Mouse (Mus musculus) B cell, adult 2 months (primary cell): ENCODE data around the gene Chia1.
"Not testable (repeated sequence)": the region's sequence is repeated elsewhere in the genome, so short reads cannot be mapped to it uniquely, and the experiment has no call there.

ENCODE experiments used
- DNase-seq, 2 experiments: peaks; one replicate each; pipeline ENCODE4 v3.0.0; 2022

Gene Chia1

GRCm38 (mm10) chr3:106112929-106113328 lies at the start of gene Chia1:
TSS of gene Chia1 (plus strand) at chr3:106113229.
- DNase-seq, result no peak

DNA sequence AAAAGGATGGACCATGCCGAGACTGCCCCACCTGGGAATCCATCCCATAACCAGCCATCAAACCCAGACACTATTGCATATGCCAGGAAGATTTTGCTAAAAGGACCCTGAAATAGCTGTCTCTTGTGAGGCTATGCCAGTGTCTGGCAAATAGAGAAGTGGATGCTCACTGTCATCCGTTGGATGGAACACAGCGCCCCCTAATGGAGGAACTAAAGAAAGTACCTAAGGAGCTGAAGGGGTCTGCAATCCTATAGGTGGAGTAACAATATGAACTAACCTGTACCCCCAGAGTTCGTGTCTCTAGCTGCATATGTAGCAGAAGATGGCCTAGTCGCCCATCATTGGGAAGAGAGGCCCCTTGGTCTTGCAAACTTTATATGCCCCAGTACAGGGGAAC lies 45.3 kb upstream of the Chia1 start:
- peak; percentile 76 to 77 for DNase-seq

DNA sequence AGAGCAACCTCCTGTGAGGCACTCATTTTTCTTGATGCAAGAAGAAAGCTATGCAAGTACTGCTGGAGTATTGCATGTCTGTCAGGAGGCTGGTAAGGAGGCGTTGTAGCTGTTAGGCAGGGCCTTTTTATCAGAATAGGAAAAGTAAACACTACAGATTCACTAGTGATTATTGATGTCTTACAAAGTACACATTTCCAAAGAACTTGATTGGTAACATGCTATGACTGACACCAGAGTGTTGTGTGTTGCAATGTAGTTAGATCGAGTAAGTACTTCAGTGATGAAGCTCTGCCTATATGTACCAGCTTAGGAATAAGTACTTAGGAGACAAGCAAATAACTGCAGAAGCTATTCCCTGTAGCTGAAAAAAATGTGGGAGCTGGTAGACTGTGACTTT lies 42.0 kb upstream of the Chia1 start:
- DNase-seq, result no peak

GRCm38 (mm10) chr3:106074824-106075223 lies 38.2 kb upstream of the Chia1 start:
- DNase-seq, result no peak

DNA sequence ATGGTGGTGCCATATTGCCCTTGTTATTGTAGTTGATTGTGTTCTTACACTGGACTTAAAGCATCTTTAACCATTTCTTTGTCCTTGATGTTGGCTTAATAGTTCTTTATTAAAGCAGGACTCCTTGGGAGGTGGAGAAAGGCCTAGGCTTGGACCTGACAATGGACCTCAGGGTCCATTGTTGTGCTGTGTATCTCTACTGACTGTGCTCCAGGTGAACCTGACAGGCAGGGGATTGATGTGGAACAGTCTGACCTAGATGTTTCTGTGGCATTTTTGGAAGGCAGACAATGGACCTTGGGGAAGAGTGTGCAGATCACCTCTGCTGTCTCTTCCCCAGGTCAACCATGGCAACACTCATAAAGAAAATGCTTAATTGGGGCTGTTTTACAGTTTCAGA lies 14.0 kb downstream of the Chia1 start:
- DNase-seq, result no peak

DNA sequence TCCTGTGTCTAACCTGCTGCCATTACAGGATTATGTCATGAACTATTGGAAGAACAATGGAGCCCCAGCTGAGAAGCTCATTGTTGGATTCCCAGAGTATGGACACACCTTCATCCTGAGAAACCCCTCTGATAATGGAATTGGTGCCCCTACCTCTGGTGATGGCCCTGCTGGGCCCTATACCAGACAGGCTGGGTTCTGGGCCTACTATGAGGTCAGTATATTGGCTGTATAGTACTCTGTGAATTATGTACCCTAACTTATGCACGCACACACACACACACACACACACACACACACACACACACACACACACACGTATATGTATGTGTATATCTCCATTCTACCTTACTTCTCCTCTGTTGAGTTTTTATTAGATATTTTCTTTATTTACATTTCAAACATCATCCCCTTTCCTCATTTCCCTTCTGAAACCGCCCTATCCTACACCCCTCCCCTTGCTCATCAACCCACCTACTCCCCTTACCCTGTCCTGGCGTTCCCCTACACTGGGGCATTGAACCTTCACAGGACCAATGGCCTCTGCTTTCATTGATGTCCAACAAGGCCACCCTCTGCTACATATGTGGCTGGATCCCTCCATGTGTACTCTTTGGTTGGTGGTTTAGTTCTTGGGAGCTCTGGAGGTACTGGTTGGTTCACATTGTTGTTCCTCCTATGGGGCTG lies 15.9 kb downstream of the Chia1 start:
- no peak for DNase-seq

DNA sequence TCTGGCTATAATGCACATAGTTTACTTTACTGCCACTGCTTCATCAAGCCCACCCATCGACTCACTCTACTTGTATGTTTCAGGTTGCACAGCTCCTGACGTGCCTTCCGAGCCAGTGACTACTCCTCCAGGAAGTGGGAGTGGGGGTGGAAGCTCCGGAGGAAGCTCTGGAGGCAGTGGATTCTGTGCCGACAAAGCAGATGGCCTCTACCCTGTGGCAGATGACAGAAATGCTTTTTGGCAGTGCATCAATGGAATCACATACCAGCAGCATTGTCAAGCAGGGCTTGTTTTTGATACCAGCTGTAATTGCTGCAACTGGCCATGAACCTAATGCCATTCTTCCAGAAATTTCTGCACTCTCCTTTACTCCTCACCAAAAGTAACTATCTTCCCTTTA lies 18.7 kb downstream of the Chia1 start:
- DNase-seq, result no peak

DNA sequence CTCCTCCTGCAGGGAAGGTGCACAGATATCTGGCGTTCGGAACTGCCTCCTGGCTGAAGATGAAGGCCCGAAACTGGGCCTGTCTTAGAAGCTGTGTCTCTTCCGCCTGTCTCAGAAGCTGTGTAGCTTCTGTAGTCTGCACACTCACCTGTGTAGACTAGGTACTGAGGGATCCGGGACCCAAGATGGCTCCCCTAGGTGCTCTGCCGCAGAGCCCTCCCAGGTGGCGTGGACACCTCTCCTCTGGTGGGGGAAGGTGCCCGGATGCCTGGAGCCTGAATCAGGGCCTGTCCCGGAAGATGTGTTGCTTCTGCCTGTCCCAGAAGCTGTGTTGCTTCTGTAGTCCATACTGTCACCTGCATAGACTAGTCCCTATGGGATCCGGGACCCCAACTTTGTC lies 31.1 kb downstream of the Chia1 start:
- DNase-seq, result no peak

- DNase-seq, result no peak
Measured at GRCm38 (mm10) chr3:106154413-106154812, 41.4 kb downstream of the Chia1 start.

- DNase-seq, result no peak
Measured at GRCm38 (mm10) chr3:106167464-106167863, 54.4 kb downstream of the Chia1 start, which contains the start of gene Chil3. TSS of gene Chil3 (minus strand) at chr3:106167564.

DNA sequence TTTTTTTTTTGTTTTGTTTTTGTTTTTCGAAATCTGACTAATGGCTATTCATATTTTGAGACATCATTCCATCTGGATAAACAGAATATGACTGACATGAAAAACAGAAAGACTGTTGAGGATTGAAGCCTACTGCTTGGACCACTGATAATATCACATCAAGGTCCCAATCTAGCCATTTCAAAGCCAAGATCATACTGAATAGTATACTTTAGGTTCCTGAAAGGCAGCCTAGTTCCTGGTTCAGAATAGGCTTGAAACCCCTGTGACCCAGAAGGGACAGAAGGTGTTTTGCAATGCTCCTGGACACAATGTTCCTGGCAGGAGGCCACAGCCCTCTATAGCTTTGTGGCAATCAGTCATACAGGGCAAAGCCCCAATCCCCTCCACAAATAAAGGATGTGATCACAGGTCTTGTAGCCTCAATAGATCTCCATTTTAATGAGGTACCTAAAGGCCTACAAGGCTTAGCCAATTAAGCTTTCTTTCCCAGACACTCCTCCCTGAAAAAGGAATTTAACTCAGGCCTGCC lies 57.6 kb downstream of the Chia1 start:
- no peak for DNase-seq

DNA sequence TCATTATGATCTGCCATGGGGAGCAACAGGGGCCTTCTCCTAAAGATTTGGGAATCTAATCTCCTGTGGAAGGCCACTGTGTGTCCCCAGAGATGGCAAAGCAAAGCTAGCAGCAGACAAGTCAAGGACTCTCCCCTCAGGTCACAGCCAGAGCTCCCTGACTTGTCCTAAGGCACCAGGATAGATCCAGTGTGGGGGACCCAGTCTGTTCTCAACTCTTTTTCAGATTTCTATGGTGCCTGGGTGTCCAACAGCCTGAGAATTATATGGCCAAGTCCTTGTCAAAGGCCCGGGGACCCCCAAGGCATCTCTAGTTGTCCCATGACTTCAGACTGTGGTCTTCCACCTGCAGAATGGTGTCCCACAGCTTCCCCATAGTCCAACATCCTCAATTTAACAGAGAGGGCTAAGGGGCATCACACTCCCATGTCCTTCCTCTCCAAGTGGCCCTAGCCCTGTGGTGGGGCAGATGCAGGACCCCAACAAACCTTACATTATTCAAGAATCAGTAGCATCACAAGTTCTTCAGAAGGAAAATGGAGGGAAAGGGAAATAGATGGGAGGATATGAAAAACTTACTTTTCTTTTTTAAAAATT lies 58.2 kb downstream of the Chia1 start:
- DNase-seq, result no peak

GRCm38 (mm10) chr3:106172506-106172905 lies 59.5 kb downstream of the Chia1 start:
- DNase-seq, result not testable (repeated sequence)

- peak; percentile 57 to 66 for DNase-seq
Measured at GRCm38 (mm10) chr3:106174971-106175370, 61.9 kb downstream of the Chia1 start.

- no peak for DNase-seq
Measured at GRCm38 (mm10) chr3:106177509-106178189, 64.6 kb downstream of the Chia1 start.
